Mouse (Mus musculus) mesoderm, embryonic 11.5 days (tissue): ENCODE measurements around the gene Nin.
A peak's percentile ranks its signal among the peaks of the same experiment; 100 is the strongest.

Experiments used
- DNase-seq: peaks from one replicate; pipeline ENCODE4 v3.0.0-alpha.2; 2012; ENCODE audit warnings: low read depth, low spot score

Gene Nin

DNA sequence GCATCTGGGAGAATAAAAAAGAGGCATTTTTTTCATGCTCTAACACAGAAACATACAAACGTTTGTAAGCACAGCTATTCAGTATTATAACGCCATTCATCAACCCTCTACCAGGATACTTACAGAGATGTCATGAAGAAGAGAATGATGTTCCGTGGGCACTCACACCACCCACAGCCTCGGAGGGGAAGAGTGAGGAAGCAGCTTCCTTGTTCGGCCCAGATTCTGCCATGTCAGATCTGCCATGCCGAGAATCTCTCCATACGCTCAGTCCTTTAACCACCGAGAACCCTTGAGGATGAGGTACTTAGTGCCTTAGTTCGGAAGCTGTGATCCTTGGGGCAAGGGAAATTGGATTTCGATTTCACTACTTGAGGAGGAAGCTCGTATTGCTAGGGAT is at the start of gene Nin:
Gene Nin, minus strand, starts transcription at position 367 of the 400 bp plus-strand sequence.
- no peak for DNase-seq

DNA sequence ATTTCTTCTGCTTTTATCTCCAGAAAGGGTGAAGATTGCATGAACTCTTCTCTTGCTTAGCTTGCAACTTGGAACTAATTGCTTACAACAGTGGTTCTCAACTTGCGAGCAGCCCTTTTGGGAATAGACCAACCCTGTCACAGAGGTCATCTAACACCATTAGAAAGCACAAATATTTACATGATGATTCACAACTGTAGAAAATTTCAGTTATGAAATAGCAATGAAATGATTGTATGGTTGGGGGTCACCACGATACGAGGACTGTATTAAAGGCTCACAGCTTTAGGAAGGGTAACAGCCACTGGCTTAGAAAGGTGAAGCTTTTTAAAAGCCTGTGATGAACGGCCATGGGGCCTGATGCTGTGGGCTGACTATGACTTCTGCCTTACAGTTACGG is 47.5 kb upstream of the Nin start:
- DNase-seq, result no peak

DNA sequence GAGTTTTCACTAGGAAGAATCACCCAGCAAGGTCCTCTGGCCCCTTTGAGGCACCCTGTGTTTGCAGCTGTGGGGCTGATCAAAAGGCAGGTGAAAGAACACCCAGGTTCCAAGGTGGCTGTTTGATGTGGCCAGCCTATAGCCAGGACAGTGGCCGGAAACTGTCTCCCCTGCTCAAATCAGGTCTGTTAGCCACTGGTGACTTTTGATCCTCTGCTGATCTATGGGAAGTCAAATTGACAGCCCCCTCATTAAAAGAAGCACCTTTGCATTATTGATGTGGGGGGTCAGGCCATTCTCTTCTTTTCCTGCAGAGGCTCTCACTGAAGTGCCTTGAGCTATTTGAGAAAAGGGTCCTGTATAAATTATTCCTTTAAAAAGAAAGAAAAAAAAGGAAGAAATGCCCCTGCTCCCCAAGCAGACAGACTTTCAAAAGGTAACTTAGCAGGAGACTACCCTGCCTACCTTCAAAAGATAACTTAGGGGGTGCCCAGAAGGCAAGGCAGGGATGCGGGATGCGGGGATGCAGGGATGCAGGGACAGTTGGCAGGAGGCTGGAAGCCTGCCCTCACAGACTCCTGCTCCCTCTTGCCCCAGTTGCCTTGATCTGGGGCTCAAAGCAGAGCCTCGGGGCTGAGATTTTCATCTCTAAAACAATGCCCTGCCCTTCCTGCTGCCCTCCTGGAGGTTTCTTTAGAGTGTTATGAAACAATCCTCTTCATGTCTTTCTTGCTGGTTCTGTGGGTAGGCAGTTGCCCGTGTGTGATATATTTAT is 44.0 kb upstream of the Nin start:
- no peak for DNase-seq

DNA sequence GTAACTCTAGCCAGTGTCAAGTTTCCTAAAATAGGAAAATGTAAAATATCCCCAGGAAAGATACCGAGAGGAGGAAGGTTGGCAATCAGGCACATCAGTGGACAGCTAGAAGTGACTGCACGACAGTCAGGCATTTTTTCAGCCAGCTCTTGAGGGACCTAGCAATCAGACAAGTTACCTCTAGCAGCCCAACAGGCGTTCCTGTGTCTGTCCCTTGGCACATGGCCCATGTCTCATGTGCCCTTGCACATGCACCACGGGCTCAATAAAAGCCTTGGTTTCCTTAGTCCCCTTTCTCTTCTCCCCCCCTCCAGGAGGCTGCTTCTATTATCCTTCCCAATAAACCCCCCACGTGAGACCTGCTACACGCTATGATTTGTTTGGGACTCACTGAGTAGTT is 42.7 kb upstream of the Nin start:
- DNase-seq, result no peak

DNA sequence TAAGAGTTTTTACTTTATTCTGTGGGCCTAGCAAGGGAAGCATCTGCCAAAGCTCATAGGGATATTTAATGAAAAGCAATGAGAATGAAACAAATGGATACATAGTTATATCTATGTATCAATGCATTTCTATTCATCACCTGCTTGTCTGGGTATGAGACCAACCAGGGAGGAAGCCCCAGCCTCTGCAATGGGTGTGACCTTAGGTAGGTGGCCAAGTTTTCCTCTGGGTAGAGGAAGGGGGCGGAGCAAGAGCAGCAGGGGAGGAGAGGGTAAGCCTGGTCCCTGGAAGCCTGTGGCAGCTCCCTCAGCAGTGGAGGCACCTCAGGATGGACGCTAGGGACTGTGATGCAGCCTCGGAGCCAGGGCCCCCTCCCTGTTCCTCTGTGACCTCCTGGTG is 40.3 kb upstream of the Nin start, which contains the start of gene Abhd12b:
Gene Abhd12b, plus strand, starts transcription at position 301 of the 400 bp plus-strand sequence.
- DNase-seq, result no peak

DNA sequence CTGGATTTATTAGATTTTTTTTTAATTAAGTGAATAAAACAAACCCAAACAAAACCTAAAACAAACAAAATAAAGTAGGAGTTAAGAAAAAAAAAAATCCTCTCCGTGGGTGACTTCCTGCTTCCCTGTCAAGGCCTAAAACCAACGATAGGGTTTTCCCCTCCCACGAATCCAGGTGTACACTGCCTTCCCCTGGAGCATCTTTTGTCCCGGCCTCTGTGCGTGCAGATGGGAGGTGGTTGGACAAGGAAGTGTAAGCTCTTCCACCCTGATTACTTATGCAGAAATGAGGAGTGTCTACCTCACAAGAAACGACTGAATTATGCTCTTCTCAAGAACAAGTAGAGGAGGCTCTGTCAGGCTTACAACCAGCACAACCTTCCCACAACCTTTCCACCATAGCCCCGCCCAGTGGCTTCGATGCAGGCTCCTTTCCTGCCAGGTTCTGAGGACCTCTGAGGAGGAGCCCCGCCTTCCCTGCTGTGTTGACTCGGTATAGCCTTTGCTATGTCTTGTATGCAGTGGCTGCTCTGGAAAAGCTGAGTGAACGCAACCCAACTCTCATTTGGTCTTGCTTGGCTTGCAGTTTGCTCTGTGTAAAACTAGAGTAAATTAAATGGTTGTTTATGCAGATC is 35.2 kb upstream of the Nin start:
- DNase-seq, result no peak

DNA sequence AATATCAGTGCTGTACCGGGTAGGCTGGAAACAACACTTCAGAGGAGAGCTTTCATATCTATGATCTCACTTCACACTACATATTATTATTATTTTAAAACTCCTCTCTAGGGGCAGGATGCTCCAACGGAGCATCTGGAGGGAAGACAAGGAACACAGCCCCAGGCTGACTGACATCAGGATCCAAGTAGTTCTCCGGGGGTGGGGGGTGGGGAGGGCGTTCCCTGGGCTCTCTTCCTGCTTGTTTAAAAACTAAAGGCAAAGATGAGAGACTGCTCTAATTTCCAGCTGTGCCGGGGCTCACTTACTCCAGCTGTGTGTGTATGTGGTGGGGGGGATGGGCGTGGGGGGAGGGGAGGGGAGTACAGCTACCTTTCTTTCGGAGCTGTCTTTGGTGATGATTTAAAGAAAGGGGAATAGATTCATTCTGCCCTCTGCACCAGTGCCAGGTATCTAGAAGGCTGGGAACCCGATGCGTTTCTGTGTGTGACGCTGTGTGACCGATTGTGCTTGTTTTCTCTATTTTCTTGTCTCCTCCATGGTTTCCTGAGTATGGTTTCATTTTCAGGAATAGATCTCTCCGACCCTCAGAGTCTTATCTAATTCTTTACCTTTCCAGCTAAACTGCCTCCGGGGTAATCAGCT is 34.6 kb upstream of the Nin start:
- peak; percentile 37 for DNase-seq

DNA sequence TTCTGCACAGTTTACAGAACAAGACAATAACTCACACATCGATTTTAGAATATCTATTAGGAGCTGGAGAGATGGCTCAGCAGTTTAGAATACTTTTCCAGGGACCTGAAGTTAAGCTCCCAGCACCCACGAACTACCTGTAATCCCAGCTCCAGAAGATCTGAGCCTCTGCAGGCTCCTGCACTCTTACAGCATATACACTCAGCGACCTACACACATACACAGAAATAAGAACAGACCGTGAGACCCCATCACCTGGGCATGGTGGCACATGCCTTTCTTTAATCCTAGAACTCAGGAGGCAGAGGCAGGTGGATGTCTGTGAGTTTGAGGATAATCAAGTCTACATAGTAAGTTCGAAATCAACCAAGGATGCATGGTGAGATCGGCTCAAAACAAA is 32.1 kb upstream of the Nin start:
- DNase-seq, result no peak

DNA sequence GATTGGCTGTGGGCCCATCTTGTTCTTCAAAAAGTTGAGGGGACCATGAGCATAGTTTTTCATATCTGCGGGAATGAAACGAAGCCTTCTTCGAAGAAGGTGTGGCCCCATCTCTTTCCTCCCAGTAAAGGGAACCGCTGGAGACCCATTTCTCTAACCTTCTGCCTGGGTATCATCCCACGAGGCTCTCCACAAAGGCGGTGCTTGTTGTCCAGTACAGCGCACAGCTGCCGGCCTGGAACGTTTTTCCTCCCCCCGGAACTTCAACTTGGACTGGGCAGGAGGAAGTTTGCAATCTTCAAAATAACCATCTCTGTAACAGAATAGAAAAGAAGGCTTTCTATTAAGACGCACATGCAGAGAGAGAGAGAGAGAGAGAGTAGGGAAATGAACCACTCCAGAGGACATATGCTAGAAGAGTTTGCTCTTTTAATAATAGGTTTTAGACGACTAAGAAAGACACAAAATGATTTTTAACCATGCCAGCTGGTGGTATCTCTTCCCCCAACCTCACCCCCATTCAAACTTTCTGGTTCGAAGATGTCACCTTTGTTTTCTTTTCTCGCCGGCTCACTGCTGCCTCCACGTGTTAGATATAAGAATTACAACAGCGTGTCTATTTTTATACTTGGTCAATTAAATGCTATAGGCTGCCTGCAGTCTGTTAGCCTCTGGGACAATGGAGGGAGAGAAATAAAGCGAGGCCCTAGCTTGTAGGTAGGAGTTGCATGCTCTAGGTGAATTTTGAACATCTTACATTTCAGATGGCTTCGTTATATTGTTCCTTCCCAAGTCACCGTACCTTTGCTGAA is 31.3 kb upstream of the Nin start:
- peak; percentile 79 for DNase-seq

DNA sequence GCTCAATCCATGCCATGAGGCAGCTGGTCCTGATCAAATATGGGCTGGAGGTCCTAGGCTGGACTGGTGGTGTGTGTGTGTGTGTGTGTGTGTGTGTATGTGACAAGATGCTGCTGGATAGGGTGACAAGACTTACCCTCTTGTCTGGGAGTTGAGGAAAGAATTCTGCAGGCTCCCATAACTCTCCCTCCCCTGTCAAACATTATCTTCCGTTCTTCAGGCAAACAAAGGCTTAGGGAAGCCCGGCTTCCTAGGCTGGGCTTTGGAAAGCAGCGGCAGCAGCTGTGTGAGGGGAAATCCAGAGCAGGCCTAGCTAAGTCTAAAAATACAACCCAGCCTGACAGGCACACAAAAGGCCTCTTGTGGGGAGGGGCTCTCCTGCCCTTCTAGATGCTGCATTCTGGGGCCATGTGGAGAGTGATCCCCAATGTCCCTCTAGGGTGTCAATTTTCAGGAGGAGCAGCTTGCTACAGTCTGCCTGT is 30.6 kb upstream of the Nin start:
- peak; percentile 61 for DNase-seq

DNA sequence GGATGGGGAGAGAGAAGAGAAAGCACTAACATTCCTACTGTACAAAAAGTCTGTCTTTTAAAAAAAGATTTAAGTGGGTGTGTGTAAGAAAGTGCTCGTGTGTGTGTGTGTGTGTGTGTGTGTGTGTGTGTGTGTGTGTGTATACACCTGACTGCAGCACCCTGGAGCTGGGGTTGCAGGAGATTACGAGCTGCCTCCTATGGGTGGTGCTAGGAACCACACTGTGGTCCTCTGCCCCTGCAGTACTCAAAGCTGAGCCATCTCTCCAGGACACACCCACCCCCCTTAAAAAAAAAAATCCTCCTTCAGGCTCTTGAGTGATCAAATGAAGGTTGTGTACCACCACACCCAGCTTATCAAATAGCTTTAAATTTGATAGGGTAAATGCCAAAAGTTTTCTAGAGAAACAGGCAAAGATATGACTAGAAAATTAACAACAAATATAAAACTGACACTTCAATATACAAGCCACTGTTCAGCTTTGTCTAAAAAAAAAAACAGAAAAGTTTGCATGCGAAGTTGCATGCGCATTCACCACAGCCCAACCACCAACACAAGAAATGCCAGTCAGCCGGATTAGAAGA is 27.6 kb upstream of the Nin start:
- no peak for DNase-seq

DNA sequence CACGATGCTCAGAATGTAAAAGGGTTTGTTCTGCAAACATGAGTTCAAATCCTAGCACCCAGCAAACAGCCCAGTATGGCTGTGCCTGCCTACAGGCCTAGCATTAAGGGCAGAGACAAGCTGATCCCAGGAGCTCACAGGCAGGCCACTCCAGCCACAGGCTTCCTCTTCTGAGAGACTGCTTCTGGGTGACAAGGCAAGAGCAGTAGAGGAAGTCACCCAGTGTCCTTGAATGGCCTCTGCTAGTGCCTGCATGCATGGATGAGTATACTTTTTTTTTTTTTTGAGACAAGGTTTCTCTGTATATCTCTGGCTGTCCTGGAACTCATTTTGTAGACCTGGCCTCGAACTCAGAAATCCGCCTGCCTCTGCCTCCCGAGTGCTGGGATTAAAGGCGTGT is 27.0 kb upstream of the Nin start:
- DNase-seq, result no peak

DNA sequence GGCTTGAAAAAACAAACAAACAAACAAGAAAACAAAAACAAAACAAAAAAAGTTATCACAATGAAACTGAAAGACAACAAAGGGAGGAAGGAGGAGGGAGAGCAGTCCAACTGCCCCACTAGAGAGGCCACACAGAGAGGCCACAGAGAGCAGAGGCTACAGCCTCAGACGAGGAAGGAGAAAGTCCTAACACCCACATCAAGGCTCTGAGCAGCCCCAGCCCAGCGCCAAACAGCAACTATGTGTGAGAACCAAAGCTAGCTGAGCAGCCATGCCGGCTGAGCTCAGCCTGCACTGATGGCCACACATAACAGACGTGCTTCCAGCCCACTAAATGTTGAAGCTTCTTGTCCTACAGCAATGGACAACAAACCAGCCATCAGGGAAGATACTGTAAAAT is 26.4 kb upstream of the Nin start:
- no peak for DNase-seq

DNA sequence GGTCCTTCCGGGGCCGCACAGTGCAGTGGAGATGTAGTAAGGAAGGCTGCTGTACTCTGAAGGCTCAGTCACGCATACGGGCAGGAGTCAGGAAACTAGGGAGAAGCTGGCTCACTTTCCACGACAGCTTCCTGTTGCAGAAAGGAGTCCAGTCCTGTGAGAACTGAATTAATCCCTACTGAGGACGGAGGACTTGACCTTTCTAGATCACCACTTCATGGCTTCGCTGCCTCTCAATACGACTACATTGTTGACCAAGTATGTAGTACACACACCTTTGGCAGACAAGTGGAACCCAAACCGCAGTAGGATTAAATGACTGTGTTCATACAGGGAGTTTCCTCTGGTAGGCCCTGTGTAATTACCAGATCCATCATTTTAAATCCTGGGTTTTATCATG is 24.1 kb upstream of the Nin start:
- DNase-seq, result no peak

DNA sequence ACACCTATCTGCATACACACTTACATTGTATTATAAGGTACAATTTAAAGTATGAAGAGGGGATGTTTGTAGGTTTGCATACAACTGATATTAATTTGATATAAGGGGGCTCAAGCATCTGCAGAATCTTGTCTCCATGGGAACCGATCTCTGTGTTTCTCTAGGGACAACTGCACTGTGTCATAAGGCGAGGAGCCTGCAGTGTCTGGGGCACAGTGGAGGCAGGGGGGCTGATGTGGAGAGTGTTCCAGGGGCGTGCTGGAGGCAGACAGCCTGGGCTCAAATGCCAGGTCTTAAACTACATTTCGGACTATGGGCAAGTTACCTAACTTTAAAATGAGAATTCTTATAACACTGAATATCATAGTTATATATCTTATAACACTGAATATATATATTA is 23.6 kb upstream of the Nin start:
- no peak for DNase-seq

DNA sequence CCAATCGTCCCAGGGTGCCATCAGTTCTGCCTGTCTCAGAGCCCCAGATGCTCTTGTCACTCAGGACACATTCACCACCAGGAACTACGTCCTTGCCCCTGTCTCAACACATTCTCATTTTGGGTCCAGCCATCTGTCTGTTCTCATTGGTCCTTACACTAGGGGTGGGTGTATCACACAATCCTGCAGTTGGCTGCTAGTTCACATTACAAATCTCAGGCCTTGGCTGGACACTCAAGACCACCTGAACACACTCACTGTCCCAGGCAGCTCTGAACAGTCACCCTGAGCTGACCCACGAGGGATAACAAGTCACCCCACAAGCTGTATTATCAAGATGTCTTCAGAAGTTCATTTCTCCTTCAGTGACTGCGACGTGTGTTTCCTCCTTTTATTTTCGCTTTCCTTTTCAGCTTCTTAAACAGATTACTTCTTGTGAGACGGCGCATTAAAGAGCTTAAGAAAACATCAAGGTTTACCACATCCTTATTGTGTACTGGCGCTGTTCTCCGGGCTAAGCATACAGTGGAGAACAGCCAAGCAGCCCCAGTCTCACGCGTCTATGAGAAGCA is 22.8 kb upstream of the Nin start:
- no peak for DNase-seq

DNA sequence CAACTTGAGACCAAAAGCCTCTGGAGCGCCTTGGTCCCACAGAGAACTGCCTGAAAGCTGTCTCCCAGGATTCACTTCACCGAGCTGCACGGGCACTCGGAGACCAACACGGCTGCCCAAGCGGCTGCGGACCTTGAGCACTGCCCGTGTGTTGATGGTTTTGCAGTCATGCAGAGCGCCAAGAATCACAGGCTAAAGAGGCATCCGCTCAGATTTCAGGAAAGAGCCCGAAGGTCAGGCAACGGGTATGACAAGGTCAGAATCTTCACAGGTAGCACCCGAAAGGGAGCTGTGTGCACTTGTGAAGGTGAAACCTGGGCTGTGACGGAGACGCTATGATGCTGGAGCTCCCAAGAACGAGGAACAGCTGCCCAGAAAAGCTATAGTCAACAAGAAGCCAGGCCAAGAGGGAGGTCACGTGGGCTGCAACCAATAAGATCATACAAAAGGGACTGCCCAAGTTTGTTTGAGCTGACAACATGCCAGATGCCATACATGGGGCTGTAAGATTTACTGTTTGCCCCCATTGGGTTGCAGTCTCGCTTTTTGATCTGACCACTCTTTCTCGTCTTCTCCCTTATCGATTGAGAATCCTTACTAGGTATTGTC is 21.2 kb upstream of the Nin start:
- DNase-seq, result no peak

DNA sequence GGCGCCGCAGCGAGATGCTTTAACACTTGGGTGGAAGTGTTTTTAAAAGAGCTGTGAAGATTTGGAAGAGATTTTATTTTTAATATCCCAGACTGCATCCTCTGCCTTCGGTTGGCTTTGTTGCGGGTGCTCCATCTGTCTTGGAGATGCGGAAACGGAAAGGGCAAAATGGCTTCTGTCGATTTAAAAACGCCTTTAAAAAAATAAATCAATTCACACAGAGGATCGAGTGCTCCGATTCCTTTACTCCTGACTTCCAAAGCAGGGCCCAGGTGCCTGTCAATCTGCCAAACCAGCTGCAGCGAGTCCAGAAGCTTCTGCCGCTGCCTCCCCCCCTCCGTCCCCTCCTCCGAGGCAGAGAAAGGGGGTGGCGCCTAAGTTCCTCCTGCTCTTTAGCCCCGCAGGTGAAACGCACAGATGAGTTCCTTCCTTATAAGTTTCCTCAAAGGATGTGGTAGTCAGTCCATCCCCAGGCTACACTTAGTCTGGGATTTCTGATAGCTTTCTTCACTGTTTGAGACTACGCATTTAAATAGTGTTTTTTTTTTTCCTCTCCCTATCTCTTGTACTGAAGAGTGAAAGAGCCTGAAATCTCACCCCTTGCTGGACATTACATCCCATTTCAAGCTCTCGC is 17.6 kb upstream of the Nin start:
- no peak for DNase-seq

DNA sequence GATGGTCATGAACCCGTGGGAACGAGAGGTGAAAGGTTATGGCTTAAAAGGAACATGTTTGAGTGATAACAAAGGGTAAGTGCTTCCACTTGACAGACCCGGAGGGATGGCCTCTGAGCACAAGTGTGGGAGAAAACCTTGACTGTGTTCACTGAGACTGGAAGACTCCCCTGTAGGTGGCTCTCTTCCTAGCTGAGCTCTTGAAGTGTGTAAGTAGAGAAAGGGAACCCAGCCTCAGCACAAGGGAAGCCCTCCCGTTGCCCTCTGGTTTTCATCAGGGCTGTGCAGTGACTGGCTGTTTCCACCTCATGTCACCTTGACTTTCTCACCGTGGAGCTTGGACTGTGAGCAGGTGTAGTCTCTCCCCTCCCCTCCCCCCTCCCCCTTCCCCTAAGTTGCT is 15.6 kb upstream of the Nin start:
- no peak for DNase-seq

DNA sequence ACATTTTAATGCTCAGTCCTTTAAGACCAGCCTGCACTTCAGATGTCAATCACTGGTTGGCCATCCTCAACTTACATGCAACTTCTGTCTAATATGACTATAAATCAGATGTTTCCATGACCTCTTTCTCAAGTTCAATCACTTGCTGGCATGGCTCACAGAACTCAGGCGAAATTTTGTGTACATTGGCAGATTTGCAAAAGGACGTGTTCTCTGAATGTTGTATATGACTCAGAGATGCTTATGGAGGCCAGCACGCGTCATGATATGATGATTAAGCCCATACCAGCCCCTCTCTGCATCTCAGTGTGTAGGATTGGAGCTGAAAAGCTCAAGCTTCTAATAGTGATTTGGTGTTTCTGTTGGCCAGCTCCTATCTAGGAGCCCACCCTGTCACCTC is 13.1 kb upstream of the Nin start:
- DNase-seq, result no peak
